Mouse (Mus musculus): ENCODE measurements around the gene Frmd5. TPM values are rescaled to one million over a fixed set of nuclear protein-coding genes. Genes with fewer than 3 reads are reported as not detected.
"Not testable (repeated sequence)": the region's sequence is repeated elsewhere in the genome, so short reads cannot be mapped to it uniquely, and the experiment has no call there.

Gene Frmd5
- total RNA-seq, 4 experiments from 2014 or later: 72.7 to 177 (median 125) TPM

GRCm38 (mm10) chr2:121571780-121572179 lies 235.1 kb downstream of the Frmd5 start:
- peak; percentile 64 for DNase-seq

DNA sequence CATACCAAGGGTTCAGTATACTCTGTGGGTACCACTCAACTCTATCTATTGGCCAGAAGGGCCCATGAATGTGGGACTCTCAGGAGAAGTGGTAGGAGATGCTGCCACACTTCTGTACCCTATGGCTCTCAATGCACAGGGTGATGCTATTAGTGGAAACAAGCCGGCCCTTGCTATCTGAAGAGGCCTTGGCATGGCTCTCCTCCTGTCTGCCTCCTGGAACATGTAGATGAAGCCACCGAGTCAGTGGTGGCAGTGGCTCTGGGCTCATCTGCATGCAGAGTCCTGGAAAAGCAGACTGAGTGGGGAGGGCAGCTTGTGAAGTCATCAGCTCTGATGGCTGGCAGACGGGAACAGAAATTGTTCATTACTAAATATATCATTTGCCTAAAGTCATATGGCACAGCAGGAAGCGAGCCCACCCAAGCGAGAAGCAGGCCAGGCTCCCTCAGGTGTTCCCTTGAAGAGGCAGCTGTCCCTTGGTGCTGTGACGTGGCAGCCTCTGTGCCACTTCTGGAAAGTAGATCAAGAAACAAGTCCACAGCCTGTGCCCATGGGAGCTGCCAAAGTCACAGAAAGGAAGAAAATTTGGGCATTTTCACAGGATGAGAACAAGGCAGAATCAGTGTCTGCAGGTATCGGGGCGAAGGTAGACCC lies 235.8 kb downstream of the Frmd5 start:
- DNase-seq: no peak

DNA sequence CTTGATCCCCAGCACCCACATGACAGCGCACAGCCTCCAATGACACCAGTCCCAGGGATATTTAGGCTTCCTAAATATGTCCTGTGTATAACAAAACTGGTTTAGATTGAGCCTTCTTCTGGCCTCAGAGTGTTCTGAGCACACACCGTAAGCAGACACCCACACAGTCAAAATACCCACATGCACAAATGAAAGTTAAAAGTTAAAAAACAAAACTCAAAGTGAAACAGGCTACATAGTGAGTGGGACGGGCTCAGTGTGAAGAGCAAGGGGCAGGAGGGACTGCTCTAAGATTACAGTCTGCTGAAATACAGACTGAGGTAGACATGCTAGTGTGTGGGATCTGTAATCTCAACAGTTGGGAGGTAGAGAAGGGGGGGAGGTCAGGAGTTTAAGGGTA lies 236.8 kb downstream of the Frmd5 start:
- DNase-seq: no peak

DNA sequence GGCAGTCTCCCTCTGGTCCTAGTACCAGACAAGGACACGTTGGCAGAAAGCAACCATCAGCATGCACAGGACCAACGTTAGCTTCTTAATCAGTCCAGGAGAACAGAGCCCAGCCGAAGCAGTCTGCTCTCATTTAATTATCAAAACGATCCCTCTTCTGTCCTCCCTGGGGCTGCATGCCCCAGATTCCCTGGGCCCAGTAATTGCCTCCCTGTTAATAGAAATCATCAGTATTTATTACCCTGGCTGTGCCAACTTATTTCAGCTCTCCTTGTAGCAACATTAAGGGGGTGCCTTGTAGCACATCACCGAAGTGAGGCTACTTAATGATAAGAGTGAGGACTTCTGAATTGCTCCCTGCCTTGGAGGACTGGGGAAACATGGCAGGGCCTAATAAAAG lies 241.0 kb downstream of the Frmd5 start:
- DNase-seq: no peak

DNA sequence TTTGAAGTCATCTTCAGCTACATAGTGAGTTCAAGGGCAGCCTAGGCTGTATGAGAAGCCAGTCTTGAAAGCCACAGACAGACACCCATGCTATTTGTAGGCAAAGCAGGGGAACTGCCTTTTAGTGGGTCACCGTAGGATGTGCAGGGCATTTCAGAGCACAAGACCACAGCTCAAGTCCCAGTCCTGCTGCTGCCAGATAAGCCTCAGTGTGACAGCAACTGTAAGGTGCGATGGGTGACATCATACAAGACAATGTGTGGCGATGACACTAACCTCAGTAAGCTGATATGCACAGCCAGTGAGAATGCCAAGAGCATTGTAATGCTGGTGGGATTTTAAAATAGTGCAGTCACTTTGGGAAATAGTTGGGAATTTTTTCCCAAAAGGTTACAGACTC lies 243.8 kb downstream of the Frmd5 start:
- no peak for DNase-seq

DNA sequence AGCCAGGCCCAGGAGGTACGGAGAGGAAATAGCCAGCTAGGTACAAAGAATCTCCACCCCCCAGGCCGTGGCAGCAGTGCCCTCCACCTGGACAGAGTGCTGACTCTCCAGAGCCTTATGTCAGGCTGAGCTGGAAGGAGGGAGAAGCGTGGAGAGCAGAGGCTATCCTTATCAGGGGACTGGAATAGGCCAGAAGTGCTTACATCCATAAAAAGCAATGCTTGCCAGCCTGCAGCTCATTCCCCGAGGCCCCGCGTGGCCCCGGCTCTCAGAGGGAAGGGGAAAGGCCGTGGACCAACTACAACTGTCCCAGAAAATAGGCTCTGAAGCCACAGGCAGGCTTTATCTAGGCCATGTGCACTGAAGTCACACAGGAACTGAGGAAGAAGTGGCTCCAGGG lies 255.6 kb downstream of the Frmd5 start:
- no peak for DNase-seq

GRCm38 (mm10) chr2:121549630-121550029 lies 257.3 kb downstream of the Frmd5 start:
- no peak for DNase-seq

DNA sequence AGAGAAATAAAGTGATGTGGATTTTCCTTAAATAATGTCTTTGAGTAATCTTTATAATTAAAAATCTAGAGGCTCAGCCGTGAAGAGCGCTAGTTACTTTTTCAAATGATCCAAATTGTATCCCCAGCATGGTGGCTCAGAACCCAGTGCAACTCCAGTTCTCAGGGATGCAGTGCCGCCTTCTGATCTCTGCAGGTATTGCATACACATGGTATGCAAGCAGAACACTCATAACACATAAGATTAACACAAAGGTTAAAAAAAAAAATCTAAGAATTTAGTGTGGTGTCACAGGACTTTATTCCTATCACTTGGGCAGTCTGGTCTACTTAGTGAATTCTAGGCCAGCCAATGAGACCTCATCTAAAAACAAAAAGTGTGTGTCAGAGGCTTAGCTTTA lies 262.1 kb downstream of the Frmd5 start:
- DNase-seq: no peak

DNA sequence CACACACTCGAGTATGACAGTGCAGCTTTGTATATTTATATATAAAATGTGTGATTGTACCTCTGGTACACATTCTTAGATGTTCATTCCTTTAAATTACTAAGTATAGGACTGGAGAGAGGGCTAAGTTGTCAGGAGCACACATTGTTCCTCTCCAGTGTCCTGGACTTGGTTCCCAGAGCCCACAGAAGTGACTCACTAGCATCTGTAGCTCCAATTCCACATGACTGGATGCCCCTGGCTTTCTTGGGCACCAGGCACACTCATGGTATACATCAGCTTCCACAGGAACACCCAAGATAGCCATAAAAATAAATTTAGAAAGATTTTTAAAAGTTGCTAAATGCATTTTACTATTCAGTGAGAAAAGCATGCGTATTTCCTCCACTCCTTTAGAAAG lies 281.8 kb downstream of the Frmd5 start:
- DNase-seq: no peak

DNA sequence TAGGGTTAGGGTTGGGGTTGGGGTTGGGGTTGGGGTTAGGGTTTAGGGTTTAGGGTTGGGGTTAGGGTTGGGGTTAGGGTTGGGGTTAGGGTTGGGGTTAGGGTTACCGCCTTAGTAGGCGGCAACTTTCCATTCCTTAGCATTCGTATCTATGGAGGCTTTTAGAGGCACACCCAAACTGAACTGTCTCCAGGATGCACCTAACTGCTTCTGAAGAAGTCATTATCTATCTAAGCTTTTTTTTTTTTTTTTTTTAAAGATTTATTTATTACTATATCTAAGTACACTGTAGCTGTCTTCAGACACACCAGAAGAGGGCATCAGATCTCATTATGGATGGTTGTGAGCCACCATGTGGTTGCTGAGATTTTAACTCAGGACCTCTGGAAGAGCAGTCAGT lies 284.1 kb downstream of the Frmd5 start:
- not testable (repeated sequence) for DNase-seq

- no peak for DNase-seq
Measured at GRCm38 (mm10) chr2:121522006-121522405, 284.9 kb downstream of the Frmd5 start.

- DNase-seq: not testable (repeated sequence)
Measured at GRCm38 (mm10) chr2:121518711-121519110, 288.2 kb downstream of the Frmd5 start.

- no peak for DNase-seq
Measured at GRCm38 (mm10) chr2:121518106-121518505, 288.8 kb downstream of the Frmd5 start.

DNA sequence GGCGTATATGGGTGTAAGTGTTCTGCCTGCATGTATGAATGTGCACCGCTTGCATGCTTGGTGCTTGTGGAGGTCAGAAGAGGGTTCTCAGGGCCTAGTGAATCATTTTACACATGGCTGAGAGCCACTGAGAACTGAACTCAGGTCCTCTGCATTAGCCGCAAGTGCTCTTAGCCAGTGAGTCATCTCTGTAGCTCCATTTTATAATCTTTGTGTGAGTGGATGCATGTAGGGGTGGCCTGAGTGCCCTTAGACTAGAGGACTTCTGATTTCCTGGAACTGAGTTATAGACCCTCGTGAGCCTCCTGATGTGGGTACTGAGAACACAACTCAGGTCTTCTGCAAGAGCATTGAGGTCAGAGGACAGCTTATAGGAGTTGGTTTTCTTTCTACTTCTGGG lies 292.7 kb downstream of the Frmd5 start:
- DNase-seq: no peak

DNA sequence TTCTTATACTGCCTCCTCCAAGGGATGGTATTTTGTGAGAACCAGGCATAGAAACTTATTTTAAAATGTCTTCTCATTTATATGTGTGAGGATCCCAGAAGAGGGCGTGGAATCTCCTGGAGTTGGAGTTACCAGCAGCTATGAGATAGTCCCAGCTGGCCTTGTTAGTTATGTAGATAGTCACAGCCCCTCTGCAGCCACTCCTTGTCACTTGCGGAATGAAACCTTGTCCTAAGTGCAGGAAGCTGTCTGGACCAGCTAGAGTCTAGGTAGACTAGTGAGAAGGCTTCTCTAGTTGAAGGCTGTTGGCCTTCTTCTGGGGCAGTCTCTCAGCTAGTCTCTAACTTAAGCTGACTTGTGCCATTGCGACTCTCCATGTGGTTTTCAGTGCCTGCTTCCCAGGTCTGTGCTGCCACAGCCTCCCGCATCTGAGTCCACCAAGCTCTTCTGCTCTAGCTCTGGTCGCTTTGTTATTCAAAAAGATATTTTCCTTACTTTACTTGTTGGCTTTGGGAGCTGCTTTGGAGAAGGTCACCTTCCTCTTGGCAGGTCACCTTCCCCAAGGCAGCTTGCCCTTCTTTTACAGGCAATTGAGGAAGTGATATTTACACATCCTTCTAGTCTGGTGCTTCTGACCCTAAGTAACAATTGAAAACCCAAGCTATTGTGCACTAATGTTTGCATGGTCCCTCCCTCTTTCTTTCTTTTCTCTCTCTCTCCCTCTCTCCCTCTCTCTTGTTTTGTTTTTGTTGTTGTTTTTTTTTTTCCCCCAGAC lies 293.7 kb downstream of the Frmd5 start:
- DNase-seq: not testable (repeated sequence)

- no peak for DNase-seq
Measured at GRCm38 (mm10) chr2:121511401-121511800, 295.5 kb downstream of the Frmd5 start.

- DNase-seq: peak; percentile 51
Measured at GRCm38 (mm10) chr2:121509584-121509983, 297.3 kb downstream of the Frmd5 start.

DNA sequence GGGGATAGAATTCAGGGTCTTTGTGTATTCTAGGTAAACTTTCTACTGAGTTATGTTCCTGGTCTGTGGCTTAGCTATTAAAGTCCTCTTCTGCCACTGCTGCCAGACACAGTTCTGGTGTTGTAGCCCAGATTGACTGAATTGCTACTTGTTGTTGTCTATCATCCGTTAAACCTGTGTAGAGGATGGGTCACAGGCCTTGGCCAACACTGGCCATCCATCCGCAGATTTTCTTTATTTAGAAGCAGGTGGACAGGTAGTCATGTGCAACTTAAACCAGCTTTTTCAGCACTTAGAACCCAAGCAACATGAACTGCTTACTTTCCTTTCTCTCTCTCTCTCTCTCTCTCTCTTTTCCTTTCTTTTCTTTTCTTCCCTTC lies 298.9 kb downstream of the Frmd5 start:
- no peak for DNase-seq

- DNase-seq: no peak
Measured at GRCm38 (mm10) chr2:121507173-121507950, 299.5 kb downstream of the Frmd5 start.

DNA sequence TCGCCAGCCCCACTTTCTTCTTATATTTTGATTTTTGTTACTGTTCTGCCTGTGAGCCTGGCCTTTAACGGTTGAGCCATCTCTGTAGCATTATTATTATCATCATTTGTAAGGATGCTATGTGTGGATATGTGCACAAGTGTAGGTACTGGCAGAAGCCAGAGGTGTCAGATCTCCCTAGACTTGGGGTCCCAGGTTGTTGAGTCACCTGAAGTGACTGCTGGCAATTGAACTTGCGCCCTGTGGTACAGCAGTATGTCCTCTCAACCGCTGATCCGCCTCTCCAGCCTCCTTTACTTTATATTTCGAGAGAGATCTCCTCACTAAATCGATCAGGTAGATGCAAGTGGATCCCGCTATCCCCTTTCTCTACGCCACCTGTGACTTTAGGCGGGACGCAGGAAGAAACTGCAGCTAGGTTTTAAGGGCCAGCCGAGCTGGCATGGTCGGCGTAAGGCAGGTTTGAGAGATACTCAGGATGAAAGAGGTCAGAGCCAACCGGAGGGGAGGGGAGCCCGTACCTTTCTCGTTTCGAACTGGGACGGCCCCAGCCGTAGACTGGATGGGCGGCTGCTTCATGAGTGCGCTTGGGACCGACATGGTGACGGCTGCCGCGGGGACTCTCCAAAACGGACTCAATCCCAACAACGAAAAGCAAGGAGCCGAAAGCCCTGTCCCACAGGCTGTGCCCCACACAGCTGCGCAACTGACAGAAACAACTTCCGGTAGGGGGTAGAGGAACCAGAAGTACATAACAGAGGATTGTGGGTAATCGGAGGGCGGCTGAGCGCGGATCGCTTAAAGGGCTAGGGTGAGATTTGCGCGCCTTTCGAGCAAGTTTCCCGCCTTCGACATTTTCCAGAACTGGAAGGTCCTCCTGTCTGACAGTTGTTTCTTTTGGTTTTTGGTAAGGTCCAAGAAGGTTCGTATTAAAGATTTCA lies 300.7 kb downstream of the Frmd5 start, which contains the start of the genes Mfap1a and Wdr76:
TSS of gene Mfap1a (minus strand) at position 724 of the 941 bp plus-strand sequence.
TSS of gene Wdr76 (plus strand) at position 782 of the 941 bp plus-strand sequence.
- DNase-seq: peak; percentile 81

DNA sequence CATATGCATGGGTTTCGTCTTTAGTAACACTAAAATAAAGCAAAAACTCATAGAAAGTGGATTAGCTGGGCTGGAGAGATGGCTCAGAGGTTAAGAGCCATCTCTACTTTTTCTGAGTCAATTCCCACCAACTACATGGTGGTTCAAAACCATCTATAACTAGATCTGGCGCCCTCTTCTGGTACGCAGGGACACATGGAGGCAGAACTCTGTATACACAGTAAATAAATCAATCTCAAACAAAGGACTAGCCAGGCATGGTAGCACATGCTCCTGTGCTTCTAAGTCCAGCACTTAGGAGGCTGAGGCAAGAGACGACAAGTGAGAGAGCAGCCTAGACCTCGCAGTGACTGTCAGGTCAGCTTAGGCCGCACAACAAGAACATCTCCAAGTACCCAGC lies 305.3 kb downstream of the Frmd5 start:
- not testable (repeated sequence) for DNase-seq

Measured in adrenal gland, adult 8-10 months (tissue).